Mouse (Mus musculus): ENCODE measurements around the gene Itga7. TPM values are rescaled to one million over a fixed set of nuclear protein-coding genes. Genes with fewer than 3 reads are reported as not detected.

Itga7 gene
- polyA plus RNA-seq, 1 experiment, result 635 TPM

GRCm38 (mm10) chr10:128958340-128958739 is 24.7 kb downstream of the Itga7 start:
- Histone ChIP-seq H3ac (ENCODE audit: control insufficient read depth, insufficient read length) (no peak overlapping the region), H3K36me3 (ENCODE audit: control insufficient read depth, insufficient read depth) (peaks cover 49% of the 10 kb centered on the region), H3K27me3 (ENCODE audit: control insufficient read depth, insufficient read depth, insufficient read length) (no peaks in the 10 kb centered on the region), H3K4me3 (no peak overlapping the region), H3K79me2 (ENCODE audit: control insufficient read depth, insufficient read depth) (no peaks in the 10 kb centered on the region), H3K4me2 (ENCODE audit: low read depth) (no peak overlapping the region)
- TF ChIP-seq TCF3 (IDR thresholded peaks at IDR 0.05; ENCODE audit: insufficient read length, low read depth) (no peak), POLR2A (IDR thresholded peaks at IDR 0.05; ENCODE audit: insufficient read length, low read depth) (no peak), MYOD1 (IDR thresholded peaks at IDR 0.05; ENCODE audit: control insufficient read depth in 1 of 3, insufficient read length in 2 of 3, low read depth in 2 of 3) (no peak), CEBPB (IDR thresholded peaks at IDR 0.05; ENCODE audit: insufficient read depth, poor library complexity, severe bottlenecking) (no peak), USF1 (IDR thresholded peaks at IDR 0.05; ENCODE audit: low read depth) (no peak), MAX (IDR thresholded peaks at IDR 0.05; ENCODE audit: low read depth) (no peak), SRF (IDR thresholded peaks at IDR 0.05; ENCODE audit: control insufficient read depth, insufficient read length, low read depth) (no peak), POLR2AphosphoS2 (IDR thresholded peaks at IDR 0.05; ENCODE audit: insufficient read length, low read depth) (peak; percentile 17)

GRCm38 (mm10) chr10:128960142-128960541 is 26.5 kb downstream of the Itga7 start:
- no peak overlapping the region for H3K4me2 ChIP-seq (ENCODE audit: low read depth)
- TF ChIP-seq USF1 (IDR thresholded peaks at IDR 0.05; ENCODE audit: low read depth) (no peak), POLR2AphosphoS2 (IDR thresholded peaks at IDR 0.05; ENCODE audit: insufficient read length, low read depth) (peak; percentile 78)
- no peak overlapping the region for H3K4me3 ChIP-seq
- peaks cover 33% of the 10 kb centered on the region for H3K36me3 ChIP-seq (ENCODE audit: control insufficient read depth, insufficient read depth)
- H3ac ChIP-seq (ENCODE audit: control insufficient read depth, insufficient read length), result no peak overlapping the region
- no peaks in the 10 kb centered on the region for H3K27me3 ChIP-seq (ENCODE audit: control insufficient read depth, insufficient read depth, insufficient read length)
- H3K79me2 ChIP-seq (ENCODE audit: control insufficient read depth, insufficient read depth), result no peaks in the 10 kb centered on the region

GRCm38 (mm10) chr10:128960590-128961584 is 27.3 kb downstream of the Itga7 start, which contains the start of gene Mettl7b:
Mettl7b (minus strand) TSS chr10:128960988.
- H3ac ChIP-seq (ENCODE audit: control insufficient read depth, insufficient read length), result no peak within 1 kb of the TSS
- H3K79me2 ChIP-seq (ENCODE audit: control insufficient read depth, insufficient read depth), result no peaks in the 10 kb centered on the region
- no peak within 1 kb of the TSS for H3K4me3 ChIP-seq
- TF ChIP-seq MYOD1 (IDR thresholded peaks at IDR 0.05; ENCODE audit: control insufficient read depth in 1 of 3, insufficient read length in 2 of 3, low read depth in 2 of 3) (no peak), USF1 (IDR thresholded peaks at IDR 0.05; ENCODE audit: low read depth) (no peak), TCF3 (IDR thresholded peaks at IDR 0.05; ENCODE audit: insufficient read length, low read depth) (no peak), TCF12 (IDR thresholded peaks at IDR 0.05; ENCODE audit: insufficient read depth, poor library complexity, severe bottlenecking) (no peak), CEBPB (IDR thresholded peaks at IDR 0.05; ENCODE audit: insufficient read depth, poor library complexity, severe bottlenecking) (no peak), POLR2A (IDR thresholded peaks at IDR 0.05; ENCODE audit: insufficient read length, low read depth) (no peak), SRF (IDR thresholded peaks at IDR 0.05; ENCODE audit: control insufficient read depth, insufficient read length, low read depth) (no peak)
- H3K4me2 ChIP-seq (ENCODE audit: low read depth), result no peak within 1 kb of the TSS
- H3K36me3 ChIP-seq (ENCODE audit: control insufficient read depth, insufficient read depth), result peaks cover 26% of the 10 kb centered on the region
- H3K27me3 ChIP-seq (ENCODE audit: control insufficient read depth, insufficient read depth, insufficient read length), result no peaks in the 10 kb centered on the region

GRCm38 (mm10) chr10:128964961-128965360 is 31.3 kb downstream of the Itga7 start:
- H3ac ChIP-seq (ENCODE audit: control insufficient read depth, insufficient read length), result no peak overlapping the region
- no peak for TF ChIP-seq SRF (IDR thresholded peaks at IDR 0.05; ENCODE audit: control insufficient read depth, insufficient read length, low read depth)
- TF ChIP-seq REST (IDR thresholded peaks at IDR 0.05; ENCODE audit: insufficient read depth, insufficient read length), result no peak
- no peak for TF ChIP-seq CEBPB (IDR thresholded peaks at IDR 0.05; ENCODE audit: insufficient read depth, poor library complexity, severe bottlenecking)
- no peak for TF ChIP-seq MYOG (IDR thresholded peaks at IDR 0.05; ENCODE audit: control insufficient read depth in 1 of 3, insufficient read depth in 1 of 3, insufficient read length in 2 of 3, low read depth in 2 of 3)
- no peak for TF ChIP-seq TCF3 (IDR thresholded peaks at IDR 0.05; ENCODE audit: insufficient read length, low read depth)
- TF ChIP-seq POLR2A (IDR thresholded peaks at IDR 0.05; ENCODE audit: insufficient read length, low read depth), result no peak
- no peak for TF ChIP-seq TCF12 (IDR thresholded peaks at IDR 0.05; ENCODE audit: insufficient read depth, poor library complexity, severe bottlenecking)
- TF ChIP-seq USF1 (IDR thresholded peaks at IDR 0.05; ENCODE audit: low read depth), result no peak
- no peak for TF ChIP-seq E2F4 (IDR thresholded peaks at IDR 0.05; ENCODE audit: insufficient read depth)
- TF ChIP-seq MAX (IDR thresholded peaks at IDR 0.05; ENCODE audit: low read depth), result no peak
- no peak for TF ChIP-seq POLR2AphosphoS2 (IDR thresholded peaks at IDR 0.05; ENCODE audit: insufficient read length, low read depth)
- TF ChIP-seq MYOD1 (IDR thresholded peaks at IDR 0.05; ENCODE audit: control insufficient read depth in 1 of 3, insufficient read length in 2 of 3, low read depth in 2 of 3), result no peak

GRCm38 (mm10) chr10:128965871-128966270 is 32.3 kb downstream of the Itga7 start:
- Histone ChIP-seq H3K36me3 (ENCODE audit: control insufficient read depth, insufficient read depth) (no peaks in the 10 kb centered on the region), H3K4me3 (no peak overlapping the region), H3K27me3 (ENCODE audit: control insufficient read depth, insufficient read depth, insufficient read length) (no peaks in the 10 kb centered on the region), H3ac (ENCODE audit: control insufficient read depth, insufficient read length) (no peak overlapping the region), H3K4me2 (ENCODE audit: low read depth) (no peak overlapping the region), H3K79me2 (ENCODE audit: control insufficient read depth, insufficient read depth) (no peaks in the 10 kb centered on the region)
- peak; percentile 50; the same call in 1 of the 2 replicates for TF ChIP-seq CEBPB (IDR thresholded peaks at IDR 0.05; ENCODE audit: insufficient read depth, poor library complexity, severe bottlenecking)
- no peak for TF ChIP-seq MYOD1 (IDR thresholded peaks at IDR 0.05; ENCODE audit: control insufficient read depth in 1 of 3, insufficient read length in 2 of 3, low read depth in 2 of 3)
- TF ChIP-seq MYOG (IDR thresholded peaks at IDR 0.05; ENCODE audit: control insufficient read depth in 1 of 3, insufficient read depth in 1 of 3, insufficient read length in 2 of 3, low read depth in 2 of 3), result no peak

More at GRCm38 (mm10) chr10:128964961-128965360, 31.3 kb downstream of the Itga7 start:
- no peaks in the 10 kb centered on the region for H3K79me2 ChIP-seq (ENCODE audit: control insufficient read depth, insufficient read depth)
- no peaks in the 10 kb centered on the region for H3K36me3 ChIP-seq (ENCODE audit: control insufficient read depth, insufficient read depth)
- no peaks in the 10 kb centered on the region for H3K27me3 ChIP-seq (ENCODE audit: control insufficient read depth, insufficient read depth, insufficient read length)
- no peak overlapping the region for H3K4me2 ChIP-seq (ENCODE audit: low read depth)
- H3K4me3 ChIP-seq, result no peak overlapping the region
